Mouse (Mus musculus): ENCODE results near the gene Hoxb2. TPM values are rescaled to one million over a fixed set of nuclear protein-coding genes. Genes with fewer than 3 reads are reported as not detected.

Hoxb2 gene
- polyA plus RNA-seq, 1 experiment from 2014 or later = 11.2 TPM

DNA sequence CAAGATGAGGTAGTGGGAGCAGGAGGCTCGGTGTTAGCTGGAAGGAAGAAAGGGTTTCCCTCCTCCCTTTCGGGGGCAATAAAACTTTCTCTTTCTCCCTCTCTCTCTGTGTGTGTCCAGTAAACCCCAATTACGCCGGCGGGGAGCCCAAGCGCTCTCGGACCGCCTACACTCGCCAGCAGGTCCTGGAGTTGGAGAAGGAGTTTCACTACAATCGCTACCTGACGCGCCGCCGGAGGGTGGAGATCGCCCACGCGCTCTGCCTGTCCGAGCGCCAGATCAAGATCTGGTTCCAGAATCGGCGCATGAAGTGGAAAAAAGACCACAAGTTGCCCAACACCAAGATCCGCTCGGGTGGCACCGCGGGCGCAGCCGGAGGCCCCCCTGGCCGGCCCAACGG, 30.4 kb upstream of the Hoxb2 start:
- Histone ChIP-seq H3K4me3 (ENCODE audit: low read depth, low read length) (peak overlapping the region; percentile 51), H3K4me2 (peak overlapping the region; percentile 69), H3K9ac (ENCODE audit: low read depth, low read length) (peak overlapping the region; percentile 64), H3K4me1 (replicated peaks; ENCODE audit: control insufficient read depth, insufficient read depth, low read length) (no peaks in the 10 kb centered on the region; the same call in 1 of the 2 replicates), H3K9me3 (ENCODE audit: control insufficient read depth, low read length) (no peaks in the 10 kb centered on the region), H3K27ac (ENCODE audit: low read depth, low read length) (peak overlapping the region; percentile 83), H3K36me3 (ENCODE audit: control insufficient read depth, insufficient read depth, low read length) (no peaks in the 10 kb centered on the region), H3K27me3 (replicated peaks; ENCODE audit: control insufficient read depth, insufficient read depth, low read length) (peaks cover 96% of the 10 kb centered on the region)
- DNase-seq (ENCODE audit: low spot score) = no peak
- no peak for ATAC-seq (replicated peaks; ENCODE audit: low FRiP score)
- under 1% methylated on average over 29 of the region's 29 CpGs for WGBS

DNA sequence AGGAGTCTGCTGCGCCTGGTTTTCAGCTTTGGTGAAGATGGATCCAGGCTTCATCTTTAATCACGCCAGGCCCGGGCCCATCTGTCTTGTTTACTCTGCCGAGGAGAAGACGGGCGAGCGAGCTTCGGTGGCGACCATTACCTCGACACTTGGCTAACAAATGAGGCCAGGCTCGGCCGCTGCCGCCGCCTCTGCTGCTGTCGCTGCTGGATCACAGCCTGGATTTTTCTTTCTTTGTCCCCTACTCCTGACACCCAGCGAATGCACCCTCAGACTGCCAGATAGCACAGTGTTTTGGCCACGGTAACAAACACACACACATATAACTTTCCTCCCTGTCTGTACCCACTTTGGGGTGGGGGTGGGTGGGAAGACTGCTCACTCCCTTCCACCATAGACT, 29.6 kb upstream of the Hoxb2 start:
- 15% methylated on average over 17 of the region's 17 CpGs for WGBS
- H3K36me3 ChIP-seq (ENCODE audit: control insufficient read depth, insufficient read depth, low read length) = no peaks in the 10 kb centered on the region
- H3K9ac ChIP-seq (ENCODE audit: low read depth, low read length) = peak overlapping the region; percentile 62
- peak overlapping the region; percentile 83 for H3K27ac ChIP-seq (ENCODE audit: low read depth, low read length)
- H3K4me1 ChIP-seq (replicated peaks; ENCODE audit: control insufficient read depth, insufficient read depth, low read length) = no peaks in the 10 kb centered on the region; the same call in 1 of the 2 replicates
- DNase-seq (ENCODE audit: low spot score) (no peak), ATAC-seq (replicated peaks; ENCODE audit: low FRiP score) (no peak)
- H3K27me3 ChIP-seq (replicated peaks; ENCODE audit: control insufficient read depth, insufficient read depth, low read length) = peaks cover 96% of the 10 kb centered on the region
- H3K4me2 ChIP-seq = peak overlapping the region; percentile 69
- peak overlapping the region; percentile 51 for H3K4me3 ChIP-seq (ENCODE audit: low read depth, low read length)
- H3K9me3 ChIP-seq (ENCODE audit: control insufficient read depth, low read length) = no peaks in the 10 kb centered on the region

DNA sequence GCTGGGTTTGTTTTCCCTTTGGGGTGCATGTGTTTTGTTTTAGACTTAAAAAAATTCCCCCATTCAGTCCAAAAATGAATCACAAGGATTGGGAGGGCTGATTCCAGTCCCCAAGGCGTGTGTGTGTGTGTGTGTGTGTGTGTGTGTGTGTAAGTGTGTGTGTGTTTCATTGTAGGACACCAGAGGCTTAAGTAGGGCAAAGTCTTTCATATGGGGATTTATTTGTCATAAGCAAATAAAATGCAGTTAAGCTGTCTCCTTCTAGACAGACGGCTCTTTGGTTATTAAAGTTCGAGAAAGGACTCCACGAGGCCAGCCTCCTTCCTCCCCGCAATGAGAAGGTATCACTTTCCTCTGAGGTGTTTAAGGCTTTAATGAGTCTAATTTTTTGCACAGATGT, 28.5 kb upstream of the Hoxb2 start:
- ATAC-seq (replicated peaks; ENCODE audit: low FRiP score) = no peak
- Histone ChIP-seq H3K36me3 (ENCODE audit: control insufficient read depth, insufficient read depth, low read length) (no peaks in the 10 kb centered on the region), H3K4me3 (ENCODE audit: low read depth, low read length) (0 out of 2 replicates have a peak overlapping the region, but pooled peaks have one; percentile 5), H3K4me1 (replicated peaks; ENCODE audit: control insufficient read depth, insufficient read depth, low read length) (peaks cover 4% of the 10 kb centered on the region; the same call in 1 of the 2 replicates), H3K4me2 (peak overlapping the region; percentile 52), H3K27me3 (replicated peaks; ENCODE audit: control insufficient read depth, insufficient read depth, low read length) (peaks cover 96% of the 10 kb centered on the region), H3K9ac (ENCODE audit: low read depth, low read length) (peak overlapping the region; percentile 37; the same call in 1 of the 2 replicates), H3K9me3 (ENCODE audit: control insufficient read depth, low read length) (no peaks in the 10 kb centered on the region), H3K27ac (ENCODE audit: low read depth, low read length) (peak overlapping the region; percentile 24; the same call in 1 of the 2 replicates)
- 45% methylated on average over 5 of the region's 5 CpGs for WGBS
- no peak for DNase-seq (ENCODE audit: low spot score)

DNA sequence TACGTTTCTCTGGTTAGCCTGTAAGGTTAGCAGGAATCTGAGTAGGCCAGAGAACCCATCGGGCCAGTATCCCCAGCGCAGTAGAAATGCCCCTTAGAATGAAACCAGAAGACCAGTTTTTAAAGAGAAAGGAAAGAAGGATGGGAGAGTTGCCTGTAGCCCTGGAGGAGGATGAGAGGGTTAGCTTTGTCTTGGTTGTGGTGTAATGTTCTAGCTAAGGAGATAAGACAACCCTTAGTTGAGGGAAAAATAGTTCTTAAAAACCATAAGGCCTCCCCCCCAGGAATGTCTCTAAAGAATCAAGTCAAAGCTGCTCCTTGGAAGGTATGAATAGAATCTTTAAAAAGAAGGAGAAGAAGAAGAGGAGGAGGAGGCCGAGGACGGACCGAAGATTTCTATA, 27.6 kb upstream of the Hoxb2 start:
- 30% methylated on average over 6 of the region's 6 CpGs for WGBS

DNA sequence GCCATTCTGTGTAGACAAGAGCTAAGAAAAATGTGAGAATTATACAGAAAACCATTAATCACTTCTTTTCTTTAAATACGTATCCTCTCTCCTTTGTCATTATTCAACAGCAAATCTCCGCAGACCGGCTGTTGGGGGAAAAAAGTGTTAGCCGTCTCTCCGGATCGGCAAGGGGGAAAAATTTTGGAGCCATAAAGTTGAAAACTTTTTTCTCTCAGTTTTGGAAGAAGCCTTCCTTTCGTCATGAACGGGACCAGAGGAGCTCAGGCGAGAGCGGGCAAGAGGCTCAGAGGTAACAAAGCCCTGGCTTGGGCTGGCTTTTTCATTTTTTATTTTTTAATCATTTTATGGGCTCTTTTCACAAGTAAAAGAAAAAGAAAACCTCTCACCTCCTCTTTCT, 27.2 kb upstream of the Hoxb2 start, which contains the start of gene Hoxb3:
Hoxb3 (plus strand) TSS at position 173 of the 400 bp plus-strand sequence.
- Histone ChIP-seq H3K4me2 (peak within 1 kb of the TSS; percentile 52), H3K9me3 (ENCODE audit: control insufficient read depth, low read length) (no peaks in the 10 kb centered on the region), H3K27me3 (replicated peaks; ENCODE audit: control insufficient read depth, insufficient read depth, low read length) (peaks cover 96% of the 10 kb centered on the region), H3K27ac (ENCODE audit: low read depth, low read length) (peak within 1 kb of the TSS; percentile 36), H3K4me1 (replicated peaks; ENCODE audit: control insufficient read depth, insufficient read depth, low read length) (peaks cover 4% of the 10 kb centered on the region; the same call in 1 of the 2 replicates), H3K4me3 (ENCODE audit: low read depth, low read length) (peak within 1 kb of the TSS; percentile 27), H3K36me3 (ENCODE audit: control insufficient read depth, insufficient read depth, low read length) (no peaks in the 10 kb centered on the region), H3K9ac (ENCODE audit: low read depth, low read length) (peak within 1 kb of the TSS; percentile 52; the same call in 1 of the 2 replicates)
- no peak for DNase-seq (ENCODE audit: low spot score)
- no peak for ATAC-seq (replicated peaks; ENCODE audit: low FRiP score)
- WGBS = 39% methylated on average over 10 of the region's 10 CpGs

More for the DNA sequence above, 27.6 kb upstream of the Hoxb2 start:
- Histone ChIP-seq H3K27ac (ENCODE audit: low read depth, low read length) (peak overlapping the region; percentile 36; the same call in 1 of the 2 replicates), H3K27me3 (replicated peaks; ENCODE audit: control insufficient read depth, insufficient read depth, low read length) (peaks cover 96% of the 10 kb centered on the region), H3K36me3 (ENCODE audit: control insufficient read depth, insufficient read depth, low read length) (no peaks in the 10 kb centered on the region), H3K4me2 (peak overlapping the region; percentile 52), H3K4me3 (ENCODE audit: low read depth, low read length) (0 out of 2 replicates have a peak overlapping the region, but pooled peaks have one; percentile 11), H3K9ac (ENCODE audit: low read depth, low read length) (0 out of 2 replicates have a peak overlapping the region, but pooled peaks have one; percentile 41), H3K9me3 (ENCODE audit: control insufficient read depth, low read length) (no peaks in the 10 kb centered on the region), H3K4me1 (replicated peaks; ENCODE audit: control insufficient read depth, insufficient read depth, low read length) (peaks cover 4% of the 10 kb centered on the region; the same call in 1 of the 2 replicates)
- no peak for DNase-seq (ENCODE audit: low spot score)
- ATAC-seq (replicated peaks; ENCODE audit: low FRiP score) = no peak

DNA sequence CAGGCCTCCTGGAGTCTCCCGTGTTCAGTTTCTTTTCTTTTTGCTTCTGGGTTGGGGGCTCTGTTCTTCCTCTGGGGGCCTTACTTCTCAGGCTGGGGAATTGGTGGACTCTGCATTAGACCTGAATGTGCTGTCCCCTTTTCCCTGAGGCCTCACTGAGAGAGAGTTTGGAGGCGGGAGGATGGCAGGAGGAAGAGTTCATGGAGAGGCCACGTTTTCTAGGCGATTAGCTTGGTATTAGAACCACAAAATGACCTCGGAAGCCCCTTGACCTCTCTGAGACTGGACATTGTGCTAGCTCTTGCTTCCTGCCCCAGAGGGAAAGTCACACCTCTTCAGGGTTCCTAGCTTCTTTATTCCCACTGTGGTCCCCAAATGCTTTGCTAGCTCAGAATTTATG, 26.2 kb upstream of the Hoxb2 start:
- 10% methylated on average over 5 of the region's 5 CpGs for whole genome bisulfite sequencing
- Histone ChIP-seq H3K4me1 (replicated peaks; ENCODE audit: control insufficient read depth, insufficient read depth, low read length) (peaks cover 4% of the 10 kb centered on the region; the same call in 1 of the 2 replicates), H3K4me2 (peak overlapping the region; percentile 52), H3K9me3 (ENCODE audit: control insufficient read depth, low read length) (no peaks in the 10 kb centered on the region), H3K36me3 (ENCODE audit: control insufficient read depth, insufficient read depth, low read length) (no peaks in the 10 kb centered on the region), H3K27ac (ENCODE audit: low read depth, low read length) (peak overlapping the region; percentile 55; the same call in 1 of the 2 replicates), H3K4me3 (ENCODE audit: low read depth, low read length) (peak overlapping the region; percentile 27), H3K9ac (ENCODE audit: low read depth, low read length) (peak overlapping the region; percentile 52; the same call in 1 of the 2 replicates), H3K27me3 (replicated peaks; ENCODE audit: control insufficient read depth, insufficient read depth, low read length) (peaks cover 96% of the 10 kb centered on the region)
- no peak for DNase-seq (ENCODE audit: low spot score)
- no peak for ATAC-seq (replicated peaks; ENCODE audit: low FRiP score)

DNA sequence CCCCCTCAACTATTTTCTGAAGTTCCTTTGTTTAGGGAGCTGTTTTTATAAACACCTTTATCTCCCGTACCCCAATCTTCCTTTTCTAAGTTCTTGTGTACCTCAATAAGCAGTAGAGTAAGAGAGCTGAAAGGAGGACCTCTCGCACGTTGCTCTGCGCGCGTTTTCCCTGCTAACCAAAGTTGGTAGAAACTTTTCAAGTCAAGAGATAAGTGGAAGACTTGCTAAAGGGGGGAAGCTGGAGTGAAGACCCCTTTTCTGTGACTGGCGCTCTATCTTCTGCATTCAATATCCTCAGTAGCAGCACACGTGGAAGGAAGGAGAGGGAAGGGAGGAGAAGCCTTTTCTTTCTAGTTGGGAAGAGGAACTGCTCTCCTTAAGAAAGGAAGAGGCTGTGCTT, 25.4 kb upstream of the Hoxb2 start:
- Histone ChIP-seq H3K27me3 (replicated peaks; ENCODE audit: control insufficient read depth, insufficient read depth, low read length) (peaks cover 96% of the 10 kb centered on the region), H3K9ac (ENCODE audit: low read depth, low read length) (peak overlapping the region; percentile 52), H3K4me3 (ENCODE audit: low read depth, low read length) (peak overlapping the region; percentile 22; the same call in 1 of the 2 replicates), H3K4me2 (peak overlapping the region; percentile 52), H3K27ac (ENCODE audit: low read depth, low read length) (peak overlapping the region; percentile 55), H3K4me1 (replicated peaks; ENCODE audit: control insufficient read depth, insufficient read depth, low read length) (peaks cover 4% of the 10 kb centered on the region; the same call in 1 of the 2 replicates), H3K9me3 (ENCODE audit: control insufficient read depth, low read length) (no peaks in the 10 kb centered on the region), H3K36me3 (ENCODE audit: control insufficient read depth, insufficient read depth, low read length) (no peaks in the 10 kb centered on the region)
- no peak for ATAC-seq (replicated peaks; ENCODE audit: low FRiP score)
- DNase-seq (ENCODE audit: low spot score) = no peak
- 12% methylated on average over 8 of the region's 8 CpGs for WGBS

DNA sequence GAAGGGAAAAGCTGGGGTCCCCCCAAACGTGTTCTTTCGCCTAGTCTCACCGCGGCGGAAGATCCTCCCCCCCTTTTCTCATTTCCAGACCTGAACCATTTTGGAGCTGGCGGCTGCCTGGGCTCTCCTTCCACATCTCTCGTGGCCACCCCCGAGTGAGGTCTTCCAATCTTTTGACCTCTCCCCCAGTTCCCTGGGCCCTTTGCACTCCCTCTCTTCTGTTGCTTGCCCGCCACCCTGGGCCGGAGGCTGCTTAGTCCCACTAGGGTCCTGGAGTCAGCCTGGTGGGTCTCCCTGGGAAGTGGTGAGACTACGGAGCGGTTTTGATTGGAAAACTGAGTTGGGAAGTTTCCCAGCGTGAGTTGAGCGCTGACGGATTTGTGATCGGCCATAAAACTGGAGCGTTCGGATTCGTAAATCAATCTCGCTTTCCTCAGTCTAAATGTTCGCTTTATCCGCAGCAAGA, 24.5 kb upstream of the Hoxb2 start:
- Histone ChIP-seq H3K27ac (ENCODE audit: low read depth, low read length) (peak overlapping the region; percentile 10), H3K9ac (ENCODE audit: low read depth, low read length) (peak overlapping the region; percentile 52)

More for the DNA sequence above, 24.5 kb upstream of the Hoxb2 start:
- no peak for ATAC-seq (replicated peaks; ENCODE audit: low FRiP score)
- Histone ChIP-seq H3K4me2 (peak overlapping the region; percentile 52), H3K9me3 (ENCODE audit: control insufficient read depth, low read length) (no peaks in the 10 kb centered on the region), H3K36me3 (ENCODE audit: control insufficient read depth, insufficient read depth, low read length) (no peaks in the 10 kb centered on the region), H3K27me3 (replicated peaks; ENCODE audit: control insufficient read depth, insufficient read depth, low read length) (peaks cover 97% of the 10 kb centered on the region), H3K4me3 (ENCODE audit: low read depth, low read length) (peak overlapping the region; percentile 22), H3K4me1 (replicated peaks; ENCODE audit: control insufficient read depth, insufficient read depth, low read length) (peaks cover 4% of the 10 kb centered on the region; the same call in 1 of the 2 replicates)
- 30% methylated on average over 22 of the region's 22 CpGs for WGBS
- DNase-seq (ENCODE audit: low spot score) = no peak
